Mouse (Mus musculus): ENCODE measurements around the gene Cd2bp2. TPM values are rescaled to one million over a fixed set of nuclear protein-coding genes. Genes with fewer than 3 reads are reported as not detected.

The Cd2bp2 gene
- polyA plus RNA-seq, 1 experiment from 2014 or later = 77.0 TPM

GRCm38 (mm10) chr7:127232622-127233367 is 36.9 kb upstream of the Cd2bp2 start, which contains the start of the genes Zfp553 and Sept1:
Zfp553 (plus strand) TSS chr7:127233061.
Sept1 (minus strand) TSS chr7:127233130.
- peak within 1 kb of the TSS; percentile 98 for H3K27ac ChIP-seq (replicated peaks; ENCODE audit: low read depth, low read length)
- peak within 1 kb of the TSS; percentile 94 for H3K4me3 ChIP-seq (ENCODE audit: low read depth, low read length)
- peak within 1 kb of the TSS; percentile 96 for H3K9ac ChIP-seq (ENCODE audit: low read length)
- peak within 1 kb of the TSS; percentile 70 for H3K4me2 ChIP-seq (ENCODE audit: low read depth, severe bottlenecking)
- WGBS = under 1% methylated on average over 63 of the region's 64 CpGs
- H3K9me3 ChIP-seq (ENCODE audit: control insufficient read depth, low read length) = peaks cover 2% of the 10 kb centered on the region; the same call in 1 of the 2 replicates
- peaks cover 7% of the 10 kb centered on the region for H3K4me1 ChIP-seq (ENCODE audit: control insufficient read depth, insufficient read depth, low read length)
- no peaks in the 10 kb centered on the region for H3K27me3 ChIP-seq (ENCODE audit: control insufficient read depth, insufficient read depth, low read length)
- peak; percentile 84 for ATAC-seq (ENCODE audit: insufficient number of reproducible peaks, low FRiP score, low TSS enrichment, low read depth)
- H3K36me3 ChIP-seq (ENCODE audit: control insufficient read depth, insufficient read depth, low read length) = peaks cover 39% of the 10 kb centered on the region
- peak; percentile 90 for DNase-seq (ENCODE audit: low spot score)

- H3K4me1 ChIP-seq (ENCODE audit: control insufficient read depth, insufficient read depth, low read length) = peaks cover 7% of the 10 kb centered on the region
- no peak for ATAC-seq (ENCODE audit: insufficient number of reproducible peaks, low FRiP score, low TSS enrichment, low read depth)
- no peak for DNase-seq (ENCODE audit: low spot score)
- H3K9me3 ChIP-seq (ENCODE audit: control insufficient read depth, low read length) = peaks cover 2% of the 10 kb centered on the region; the same call in 1 of the 2 replicates
- H3K27ac ChIP-seq (replicated peaks; ENCODE audit: low read depth, low read length) = peak overlapping the region; percentile 98
- peaks cover 32% of the 10 kb centered on the region for H3K36me3 ChIP-seq (ENCODE audit: control insufficient read depth, insufficient read depth, low read length)
- 14% methylated on average over 20 of the region's 20 CpGs for WGBS
- H3K9ac ChIP-seq (ENCODE audit: low read length) = peak overlapping the region; percentile 96
- H3K4me2 ChIP-seq (ENCODE audit: low read depth, severe bottlenecking) = peak overlapping the region; percentile 70
- H3K27me3 ChIP-seq (ENCODE audit: control insufficient read depth, insufficient read depth, low read length) = no peaks in the 10 kb centered on the region
- H3K4me3 ChIP-seq (ENCODE audit: low read depth, low read length) = peak overlapping the region; percentile 94
Observed at GRCm38 (mm10) chr7:127231826-127232621, 36.2 kb upstream of the Cd2bp2 start.

GRCm38 (mm10) chr7:127231376-127231775 is 35.5 kb upstream of the Cd2bp2 start:
- Histone ChIP-seq H3K4me2 (ENCODE audit: low read depth, severe bottlenecking) (peak overlapping the region; percentile 70), H3K36me3 (ENCODE audit: control insufficient read depth, insufficient read depth, low read length) (peaks cover 26% of the 10 kb centered on the region), H3K27ac (replicated peaks; ENCODE audit: low read depth, low read length) (no peak overlapping the region), H3K4me1 (ENCODE audit: control insufficient read depth, insufficient read depth, low read length) (peaks cover 7% of the 10 kb centered on the region), H3K9ac (ENCODE audit: low read length) (no peak overlapping the region; the same call in 1 of the 2 replicates), H3K4me3 (ENCODE audit: low read depth, low read length) (peak overlapping the region; percentile 94), H3K9me3 (ENCODE audit: control insufficient read depth, low read length) (peaks cover 2% of the 10 kb centered on the region; the same call in 1 of the 2 replicates), H3K27me3 (ENCODE audit: control insufficient read depth, insufficient read depth, low read length) (no peaks in the 10 kb centered on the region)
- WGBS = 82% methylated on average over 3 of the region's 3 CpGs
- DNase-seq (ENCODE audit: low spot score) (no peak), ATAC-seq (ENCODE audit: insufficient number of reproducible peaks, low FRiP score, low TSS enrichment, low read depth) (no peak)

GRCm38 (mm10) chr7:127228615-127229303 is 32.9 kb upstream of the Cd2bp2 start:
- peak; percentile 83 for DNase-seq (ENCODE audit: low spot score)
- H3K36me3 ChIP-seq (ENCODE audit: control insufficient read depth, insufficient read depth, low read length) = peaks cover 9% of the 10 kb centered on the region; the same call in 1 of the 2 replicates
- H3K9me3 ChIP-seq (ENCODE audit: control insufficient read depth, low read length) = no peaks in the 10 kb centered on the region
- no peak overlapping the region; the same call in 1 of the 2 replicates for H3K4me3 ChIP-seq (ENCODE audit: low read depth, low read length)
- no peaks in the 10 kb centered on the region for H3K27me3 ChIP-seq (ENCODE audit: control insufficient read depth, insufficient read depth, low read length)
- H3K27ac ChIP-seq (replicated peaks; ENCODE audit: low read depth, low read length) = no peak overlapping the region
- no peak overlapping the region for H3K9ac ChIP-seq (ENCODE audit: low read length)
- WGBS = 66% methylated on average over 4 of the region's 4 CpGs
- H3K4me1 ChIP-seq (ENCODE audit: control insufficient read depth, insufficient read depth, low read length) = peaks cover 7% of the 10 kb centered on the region
- no peak overlapping the region for H3K4me2 ChIP-seq (ENCODE audit: low read depth, severe bottlenecking)
- ATAC-seq (ENCODE audit: insufficient number of reproducible peaks, low FRiP score, low TSS enrichment, low read depth) = no peak

- Histone ChIP-seq H3K4me2 (ENCODE audit: low read depth, severe bottlenecking) (no peak overlapping the region), H3K27me3 (ENCODE audit: control insufficient read depth, insufficient read depth, low read length) (no peaks in the 10 kb centered on the region), H3K4me1 (ENCODE audit: control insufficient read depth, insufficient read depth, low read length) (no peaks in the 10 kb centered on the region), H3K36me3 (ENCODE audit: control insufficient read depth, insufficient read depth, low read length) (peaks cover 9% of the 10 kb centered on the region; the same call in 1 of the 2 replicates), H3K4me3 (ENCODE audit: low read depth, low read length) (no peak overlapping the region), H3K9me3 (ENCODE audit: control insufficient read depth, low read length) (no peaks in the 10 kb centered on the region; the same call in 1 of the 2 replicates), H3K27ac (replicated peaks; ENCODE audit: low read depth, low read length) (no peak overlapping the region), H3K9ac (ENCODE audit: low read length) (no peak overlapping the region)
- no peak for ATAC-seq (ENCODE audit: insufficient number of reproducible peaks, low FRiP score, low TSS enrichment, low read depth)
- no peak for DNase-seq (ENCODE audit: low spot score)
- 84% methylated on average over 11 of the region's 11 CpGs for WGBS
Observed at GRCm38 (mm10) chr7:127225147-127225995, 29.5 kb upstream of the Cd2bp2 start.

- Histone ChIP-seq H3K4me3 (ENCODE audit: low read depth, low read length) (no peak overlapping the region), H3K27me3 (ENCODE audit: control insufficient read depth, insufficient read depth, low read length) (no peaks in the 10 kb centered on the region), H3K4me1 (ENCODE audit: control insufficient read depth, insufficient read depth, low read length) (no peaks in the 10 kb centered on the region), H3K9me3 (ENCODE audit: control insufficient read depth, low read length) (no peaks in the 10 kb centered on the region; the same call in 1 of the 2 replicates), H3K4me2 (ENCODE audit: low read depth, severe bottlenecking) (no peak overlapping the region), H3K36me3 (ENCODE audit: control insufficient read depth, insufficient read depth, low read length) (peaks cover 6% of the 10 kb centered on the region; the same call in 1 of the 2 replicates), H3K27ac (replicated peaks; ENCODE audit: low read depth, low read length) (no peak overlapping the region), H3K9ac (ENCODE audit: low read length) (no peak overlapping the region)
- DNase-seq (ENCODE audit: low spot score) (no peak), ATAC-seq (ENCODE audit: insufficient number of reproducible peaks, low FRiP score, low TSS enrichment, low read depth) (no peak)
- WGBS = 88% methylated on average over 6 of the region's 6 CpGs
Observed at GRCm38 (mm10) chr7:127224616-127225015, 28.8 kb upstream of the Cd2bp2 start.

GRCm38 (mm10) chr7:127223515-127224478 is 27.9 kb upstream of the Cd2bp2 start:
- no peaks in the 10 kb centered on the region for H3K27me3 ChIP-seq (ENCODE audit: control insufficient read depth, insufficient read depth, low read length)
- no peak overlapping the region for H3K4me2 ChIP-seq (ENCODE audit: low read depth, severe bottlenecking)
- no peak overlapping the region for H3K9ac ChIP-seq (ENCODE audit: low read length)
- peaks cover under 1% of the 10 kb centered on the region; the same call in 1 of the 2 replicates for H3K36me3 ChIP-seq (ENCODE audit: control insufficient read depth, insufficient read depth, low read length)
- no peak overlapping the region for H3K27ac ChIP-seq (replicated peaks; ENCODE audit: low read depth, low read length)
- no peaks in the 10 kb centered on the region for H3K4me1 ChIP-seq (ENCODE audit: control insufficient read depth, insufficient read depth, low read length)
- no peaks in the 10 kb centered on the region; the same call in 1 of the 2 replicates for H3K9me3 ChIP-seq (ENCODE audit: control insufficient read depth, low read length)
- WGBS = 79% methylated on average over 6 of the region's 6 CpGs
- no peak overlapping the region for H3K4me3 ChIP-seq (ENCODE audit: low read depth, low read length)
- no peak for ATAC-seq (ENCODE audit: insufficient number of reproducible peaks, low FRiP score, low TSS enrichment, low read depth)
- no peak for DNase-seq (ENCODE audit: low spot score)

Data from limb, embryonic 11.5 days (tissue).